27 mouse cellular contexts compared by ENCODE assay signal in the genomic region with DNA sequence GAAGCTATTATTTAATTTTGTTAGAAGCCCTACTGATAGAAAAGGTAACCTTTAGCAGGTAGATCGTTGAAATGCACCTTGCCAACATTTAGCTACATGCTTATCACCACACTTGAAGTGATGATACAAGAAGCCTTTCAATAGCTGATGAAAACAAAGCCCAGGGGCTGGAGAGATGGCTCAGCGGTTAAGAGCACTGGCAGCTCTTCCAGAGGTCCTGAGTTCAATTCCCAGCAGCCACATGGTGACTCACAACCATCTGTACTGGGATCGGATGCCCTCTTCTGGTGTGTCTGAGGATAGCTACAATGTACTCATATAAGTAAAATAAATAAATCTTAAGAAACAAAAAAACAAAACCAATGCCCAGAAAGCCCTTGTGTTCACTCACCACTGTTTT. TPM values are rescaled to one million over a fixed set of nuclear protein-coding genes. Genes with fewer than 3 reads are reported as not detected.
DNase-seq lines count a peak whose midpoint lies in the region; ATAC-seq and TF ChIP-seq lines count a peak whose summit lies in the region.
"Had no signal": no experiment of that assay in that cellular context is flagged by ENCODE, and none has a peak within 500 bp of the region (broad histone marks: within the 10 kb centered on the region; RNA-seq: fewer than 3 reads in every experiment).

No protein-coding gene starts in this region.

- peaks cover 36% of the 10 kb centered on the region for H3K4me1 ChIP-seq in liver, embryonic 13.5 days (replicated peaks)
- H3K4me1 ChIP-seq in liver, embryonic 12.5 days: peaks cover 31% of the 10 kb centered on the region
- peaks cover 17% of the 10 kb centered on the region for H3K4me1 ChIP-seq in liver, postnatal 0 days (ENCODE audit: insufficient read depth)
- peaks cover 13% of the 10 kb centered on the region for H3K4me1 ChIP-seq in midbrain, embryonic 14.5 days (ENCODE audit: control insufficient read depth, insufficient read depth, low read length)

- H3K9me3 ChIP-seq in liver, embryonic 13.5 days (replicated peaks): no peaks in the 10 kb centered on the region
- H3K9me3 ChIP-seq in liver, embryonic 12.5 days (replicated peaks): no peaks in the 10 kb centered on the region
- no peaks in the 10 kb centered on the region for H3K9me3 ChIP-seq in liver, postnatal 0 days (ENCODE audit: low read length)
- no peaks in the 10 kb centered on the region for H3K9me3 ChIP-seq in midbrain, embryonic 14.5 days (ENCODE audit: control insufficient read depth, low read length)
- H3K9me3 ChIP-seq: embryonic facial prominence, embryonic 12.5 days; embryonic facial prominence, embryonic 15.5 days; heart, embryonic 10.5 days; heart, embryonic 13.5 days had no signal

- peak; percentile 29 for DNase-seq in heart, adult 11 months
- DNase-seq in heart, adult 8-10 months (ENCODE audit: low spot score): no peak
- no peak for DNase-seq in liver, embryonic 13.5 days
- DNase-seq in liver, postnatal 0 days: no peak
- DNase-seq in midbrain, embryonic 14.5 days: no peak
- DNase-seq: adrenal gland, postnatal 10 days; adrenal gland, postnatal 36 days; B cell, adult 2 months; cerebellum, adult 18-20 months; cerebellum, adult 9-11 months; cerebellum, postnatal 25 days; forebrain, postnatal 0 days; gastrocnemius, adult 2 months; gastrocnemius, postnatal 14 days; heart, adult 18-20 months; heart, postnatal 14 days; heart, postnatal 4 days had no signal

- ATAC-seq in liver, embryonic 13.5 days (ENCODE audit: low read depth): no peak
- ATAC-seq in liver, embryonic 12.5 days: no peak
- no peak for ATAC-seq in liver, postnatal 0 days
- no peak for ATAC-seq in midbrain, embryonic 14.5 days (ENCODE audit: low FRiP score, low TSS enrichment)
- ATAC-seq: forebrain, embryonic 14.5 days; forebrain, postnatal 0 days; hindbrain, postnatal 0 days; inflammation-experienced regulatory T-cells, adult 6 months; Patski had no signal

- peak overlapping the region; percentile 96; the same call in 1 of the 2 replicates for H3K4me2 ChIP-seq in liver, embryonic 13.5 days
- no peak overlapping the region for H3K4me2 ChIP-seq in liver, embryonic 12.5 days
- H3K4me2 ChIP-seq in liver, postnatal 0 days (ENCODE audit: low read depth, low read length): 0 out of 2 replicates have a peak overlapping the region, but pooled peaks have one; percentile 96
- H3K4me2 ChIP-seq in midbrain, embryonic 14.5 days (ENCODE audit: low read length): no peak overlapping the region
- H3K4me2 ChIP-seq: embryonic facial prominence, embryonic 12.5 days; embryonic facial prominence, embryonic 15.5 days; heart, embryonic 13.5 days; hindbrain, embryonic 14.5 days had no signal

- no peak overlapping the region for H3K27ac ChIP-seq in liver, embryonic 13.5 days
- H3K27ac ChIP-seq in liver, embryonic 12.5 days: no peak overlapping the region
- no peak overlapping the region for H3K27ac ChIP-seq in liver, postnatal 0 days (ENCODE audit: low read depth)
- H3K27ac ChIP-seq in midbrain, embryonic 14.5 days (replicated peaks; ENCODE audit: low read depth, low read length): no peak overlapping the region
- H3K27ac ChIP-seq: embryonic facial prominence, embryonic 12.5 days; embryonic facial prominence, embryonic 15.5 days; gastrocnemius, adult 2 months; heart, embryonic 10.5 days; heart, embryonic 13.5 days; hindbrain, embryonic 14.5 days; hindbrain, postnatal 0 days had no signal

- TF ChIP-seq CTCF in liver, postnatal 0 days (IDR thresholded peaks at IDR 0.05; ENCODE audit: low read depth): no peak

- no peak for TF ChIP-seq EP300 in liver, postnatal 0 days (IDR thresholded peaks at IDR 0.05; ENCODE audit: low read depth)

- H3K36me3 ChIP-seq in liver, embryonic 13.5 days: peaks cover 6% of the 10 kb centered on the region
- peaks cover 9% of the 10 kb centered on the region for H3K36me3 ChIP-seq in liver, embryonic 12.5 days
- no peaks in the 10 kb centered on the region for H3K36me3 ChIP-seq in liver, postnatal 0 days (replicated peaks; ENCODE audit: insufficient read depth, low read length)
- no peaks in the 10 kb centered on the region for H3K36me3 ChIP-seq in midbrain, embryonic 14.5 days (ENCODE audit: control insufficient read depth, insufficient read depth, low read length)
- H3K36me3 ChIP-seq: embryonic facial prominence, embryonic 12.5 days; embryonic facial prominence, embryonic 15.5 days; heart, embryonic 13.5 days had no signal

- no peak overlapping the region for H3K4me3 ChIP-seq in liver, embryonic 13.5 days (replicated peaks)
- no peak overlapping the region for H3K4me3 ChIP-seq in liver, embryonic 12.5 days
- H3K4me3 ChIP-seq in liver, postnatal 0 days (ENCODE audit: low read depth, low read length): no peak overlapping the region
- no peak overlapping the region for H3K4me3 ChIP-seq in midbrain, embryonic 14.5 days (replicated peaks; ENCODE audit: low read depth, low read length)
- H3K4me3 ChIP-seq: embryonic facial prominence, embryonic 12.5 days; embryonic facial prominence, embryonic 15.5 days; gastrocnemius, adult 2 months; heart, embryonic 10.5 days; heart, embryonic 13.5 days had no signal

- no peaks in the 10 kb centered on the region for H3K27me3 ChIP-seq in liver, embryonic 13.5 days
- H3K27me3 ChIP-seq in liver, embryonic 12.5 days (replicated peaks): no peaks in the 10 kb centered on the region
- no peaks in the 10 kb centered on the region for H3K27me3 ChIP-seq in liver, postnatal 0 days (ENCODE audit: insufficient read depth, low read length)
- no peaks in the 10 kb centered on the region for H3K27me3 ChIP-seq in midbrain, embryonic 14.5 days (ENCODE audit: control insufficient read depth, insufficient read depth, low read length)
- H3K27me3 ChIP-seq: embryonic facial prominence, embryonic 12.5 days; embryonic facial prominence, embryonic 15.5 days; heart, embryonic 13.5 days; Patski had no signal

- WGBS in liver, embryonic 13.5 days (ENCODE audit: insufficient replicate concordance): 75% methylated on average over 3 of the region's 3 CpGs
- 65% methylated on average over 3 of the region's 3 CpGs for WGBS in liver, embryonic 12.5 days (ENCODE audit: insufficient replicate concordance)
- 86% methylated on average over 3 of the region's 3 CpGs for WGBS in liver, postnatal 0 days (ENCODE audit: insufficient replicate concordance)
- WGBS in midbrain, embryonic 14.5 days: 87% methylated on average over 3 of the region's 3 CpGs

- H3K9ac ChIP-seq in liver, embryonic 13.5 days: no peak overlapping the region
- no peak overlapping the region for H3K9ac ChIP-seq in liver, embryonic 12.5 days
- no peak overlapping the region for H3K9ac ChIP-seq in liver, postnatal 0 days (replicated peaks)
- H3K9ac ChIP-seq in midbrain, embryonic 14.5 days (replicated peaks; ENCODE audit: low read length): no peak overlapping the region
- H3K9ac ChIP-seq: embryonic facial prominence, embryonic 12.5 days; embryonic facial prominence, embryonic 15.5 days; forebrain, postnatal 0 days; heart, embryonic 13.5 days; hindbrain, embryonic 14.5 days had no signal

RNA-seq across cellular contexts. Expression of a gene that starts 2.1 kb away (rescaled TPM):
- 10 to 100 TPM; 27.4 to 31.3 (median 29.2) TPM for total RNA-seq in heart, adult 8-10 months (2022)
- 26.3 and 32.2 TPM in 2 replicates for polyA plus RNA-seq in liver, embryonic 13.5 days (2015; fragmentation: Nextera tagmentation; extraction: Ambion mirVana)
- 38.3 and 40.6 TPM in 2 replicates for polyA plus RNA-seq in liver, embryonic 12.5 days (2016; fragmentation: Nextera tagmentation; extraction: Ambion mirVana)
- 7.2 and 8.3 TPM in 2 replicates for polyA plus RNA-seq in liver, postnatal 0 days (2015; fragmentation: Nextera tagmentation; extraction: Ambion mirVana)
- polyA plus RNA-seq in midbrain, embryonic 14.5 days (2014; fragmentation: Nextera tagmentation; extraction: Ambion mirVana): 16.8 and 23.7 TPM in 2 replicates

RNA-seq across cellular contexts. Expression of a gene that starts 25.9 kb away (rescaled TPM):
- total RNA-seq in heart, adult 8-10 months (2022): 10 to 100 TPM; 43.5 to 46.8 (median 44.8) TPM
- polyA plus RNA-seq in liver, embryonic 13.5 days (2015; fragmentation: Nextera tagmentation; extraction: Ambion mirVana): 12.9 and 13.7 TPM in 2 replicates
- 20.0 and 21.1 TPM in 2 replicates for polyA plus RNA-seq in liver, embryonic 12.5 days (2016; fragmentation: Nextera tagmentation; extraction: Ambion mirVana)
- 6.5 and 7.2 TPM in 2 replicates for polyA plus RNA-seq in liver, postnatal 0 days (2015; fragmentation: Nextera tagmentation; extraction: Ambion mirVana)
- polyA plus RNA-seq in midbrain, embryonic 14.5 days (2014; fragmentation: Nextera tagmentation; extraction: Ambion mirVana): 75.3 and 85.3 TPM in 2 replicates

RNA-seq across cellular contexts. Expression of a gene that starts 46.9 kb away (rescaled TPM):
- total RNA-seq in heart, adult 8-10 months (2022): 10 to 100 TPM; 39.1 to 52.9 (median 45.5) TPM
- polyA plus RNA-seq in liver, embryonic 13.5 days (2015; fragmentation: Nextera tagmentation; extraction: Ambion mirVana): 39.3 and 50.7 TPM in 2 replicates
- polyA plus RNA-seq in liver, embryonic 12.5 days (2016; fragmentation: Nextera tagmentation; extraction: Ambion mirVana): 59.0 and 59.4 TPM in 2 replicates
- polyA plus RNA-seq in liver, postnatal 0 days (2015; fragmentation: Nextera tagmentation; extraction: Ambion mirVana): 33.7 and 35.3 TPM in 2 replicates
- polyA plus RNA-seq in midbrain, embryonic 14.5 days (2014; fragmentation: Nextera tagmentation; extraction: Ambion mirVana): 81.5 and 103 TPM in 2 replicates

Comparison
In these comparisons a context has a peak if more than half of its experiments do, and no peak if none do; other contexts are left out.
1. H3K4me2 ChIP-seq: peak in liver, embryonic 13.5 days (single experiment) and liver, postnatal 0 days (single experiment); none in liver, embryonic 12.5 days (single experiment) and midbrain, embryonic 14.5 days (single experiment).